Mouse (Mus musculus) heart, postnatal 0 days (tissue): Measurements from ENCODE around the gene Stat4. TPM values are rescaled to one million over a fixed set of nuclear protein-coding genes. Genes with fewer than 3 reads are reported as not detected.
A peak's percentile ranks its signal among the peaks of the same experiment; 100 is the strongest.

ENCODE experiments used
- ATAC-seq: fragments of 200-750 bp; cut with Nextera tagmentation; 2 replicates; pipeline ENCODE4 v1.8.0; 2017; ENCODE audit warnings: low read depth, moderate number of reproducible peaks, moderate library complexity; ENCODE audit not compliant: insufficient read depth
- DNase-seq: peaks from one replicate; pipeline ENCODE4 v3.0.0-alpha.2; 2016; ENCODE audit warnings: low spot score
- H3K27ac ChIP-seq: fragments of 300-500 bp; sonication (generic); 2 replicates; pipeline ENCODE4 v1.5.1; 2014; ENCODE audit warnings: low read depth, mild to moderate bottlenecking
- H3K27me3 ChIP-seq: fragments of 300-500 bp; sonication (generic); 2 replicates; pipeline ENCODE4 v1.6.1; 2014; ENCODE audit warnings: low read length, mixed read lengths; ENCODE audit not compliant: control insufficient read depth, insufficient read depth
- H3K36me3 ChIP-seq: fragments of 300-500 bp; sonication (generic); replicated peaks from 2 replicates; pipeline ENCODE4 v1.6.1; 2014; ENCODE audit warnings: low read length, mixed read lengths; ENCODE audit not compliant: control insufficient read depth, insufficient read depth
- H3K4me1 ChIP-seq: fragments of 300-500 bp; sonication (generic); 2 replicates; pipeline ENCODE4 v1.6.1; 2014; ENCODE audit warnings: antibody characterized with exemption; ENCODE audit not compliant: control insufficient read depth, insufficient read depth
- H3K4me2 ChIP-seq: fragments of 300-500 bp; sonication (generic); 2 replicates; pipeline ENCODE4 v1.6.1; 2014; ENCODE audit warnings: low read depth, mild to moderate bottlenecking, low read length, moderate library complexity
- H3K4me3 ChIP-seq: fragments of 300-500 bp; sonication (generic); 2 replicates; pipeline ENCODE4 v1.5.1; 2014; ENCODE audit warnings: low read depth, low read length
- H3K9ac ChIP-seq: fragments of 300-500 bp; sonication (generic); replicated peaks from 2 replicates; pipeline ENCODE4 v1.6.1; 2014; ENCODE audit warnings: low read depth, low read length, mixed read lengths
- H3K9me3 ChIP-seq: fragments of 300-500 bp; sonication (generic); replicated peaks from 2 replicates; pipeline ENCODE4 v1.6.1; 2016; ENCODE audit warnings: low read length; ENCODE audit not compliant: control insufficient read depth
- CTCF ChIP-seq: IDR thresholded peaks from 2 replicates; pipeline ENCODE4 v1.5.1; 2016; ENCODE audit warnings: antibody characterized with exemption, control low read depth, low read depth
- EP300 ChIP-seq: IDR thresholded peaks from 2 replicates; pipeline ENCODE4 v1.6.1; 2016; ENCODE audit warnings: antibody characterized with exemption, low read depth
- WGBS: fragments of 180-500 bp; shearing (Covaris S2); extraction: QIAGEN DNeasy Blood & Tissue Kit; methylation state at CpG from one replicate; pipeline ENCODE4 v1.1.7; 2014; 5-methylcytosine and 5-hydroxymethylcytosine counted together
- polyA plus RNA-seq: library from polyadenylated mRNA; unstranded; fragments of >200 nt; fragmentation: Nextera tagmentation; extraction: Ambion mirVana; gene quantifications from 2 replicates; pipeline ENCODE4 v1.2.1, GENCODE M21; 2015
- total RNA-seq: library from RNA; depleted of rRNA; stranded (reverse); fragments of >200 nt; gene quantifications from 2 replicates; pipeline ENCODE4 v1.2.3, GENCODE M21; 2014; ENCODE audit warnings: low replicate concordance

Stat4 gene
- total and polyA plus RNA-seq, 2 experiments from 2014 or later = 0.27 to 0.33 TPM

DNA sequence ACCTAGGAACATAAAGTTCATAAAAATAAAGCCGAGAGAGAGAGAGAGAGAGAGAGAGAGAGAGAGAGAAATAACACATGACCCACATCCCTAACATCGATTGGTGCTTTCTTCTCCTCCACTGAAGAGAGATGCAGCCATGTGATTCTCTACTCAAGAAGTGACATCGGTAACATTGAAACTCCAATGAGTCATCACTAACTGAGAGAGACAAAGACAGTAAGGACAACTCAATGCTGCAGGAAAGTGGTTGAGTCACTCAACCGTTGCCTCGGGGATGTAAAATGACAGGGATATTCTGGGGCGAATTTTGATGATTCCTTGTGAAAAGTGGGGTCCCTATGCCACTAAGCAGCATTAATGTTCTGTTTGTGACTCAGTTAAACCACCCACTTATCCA lies 16.8 kb upstream of the Stat4 start:
- H3K36me3 ChIP-seq = no peaks in the 10 kb centered on the region
- peaks cover 6% of the 10 kb centered on the region; the same call in 1 of the 2 replicates for H3K4me1 ChIP-seq
- no peak overlapping the region for H3K4me2 ChIP-seq
- 66% methylated on average over 6 of the region's 6 CpGs for WGBS
- DNase-seq (no peak), ATAC-seq (no peak)
- no peak overlapping the region for H3K9ac ChIP-seq
- no peak for TF ChIP-seq CTCF
- TF ChIP-seq EP300 = no peak
- no peak overlapping the region for H3K27ac ChIP-seq
- H3K9me3 ChIP-seq = no peaks in the 10 kb centered on the region
- H3K27me3 ChIP-seq = no peaks in the 10 kb centered on the region
- no peak overlapping the region for H3K4me3 ChIP-seq

DNA sequence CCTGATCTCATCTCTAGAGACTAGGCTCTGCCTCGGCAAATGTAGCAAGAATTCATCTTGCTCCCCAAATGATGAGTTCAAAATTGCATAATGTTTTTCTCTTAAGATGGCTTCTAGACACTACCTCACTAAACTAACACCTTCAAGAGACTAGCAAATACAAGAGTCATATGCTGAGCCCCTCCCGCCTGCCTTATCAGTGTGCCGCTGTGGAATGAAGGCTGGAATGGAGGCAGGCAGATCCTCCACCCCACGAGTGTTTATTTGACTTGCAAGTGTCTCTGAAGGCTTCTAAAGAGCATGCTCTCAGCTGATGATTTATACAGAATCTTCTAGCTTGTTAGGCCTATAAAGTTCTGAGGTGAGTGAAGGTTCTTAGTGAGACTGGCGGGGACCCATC lies 11.4 kb upstream of the Stat4 start:
- H3K27me3 ChIP-seq = no peaks in the 10 kb centered on the region
- H3K9ac ChIP-seq = no peak overlapping the region
- H3K36me3 ChIP-seq = no peaks in the 10 kb centered on the region
- DNase-seq (no peak), ATAC-seq (no peak)
- H3K4me1 ChIP-seq = no peaks in the 10 kb centered on the region
- WGBS = 55% methylated on average over 5 of the region's 5 CpGs
- no peak overlapping the region for H3K4me3 ChIP-seq
- no peak for TF ChIP-seq EP300
- TF ChIP-seq CTCF = no peak
- H3K9me3 ChIP-seq = no peaks in the 10 kb centered on the region
- H3K27ac ChIP-seq = no peak overlapping the region
- H3K4me2 ChIP-seq = no peak overlapping the region

DNA sequence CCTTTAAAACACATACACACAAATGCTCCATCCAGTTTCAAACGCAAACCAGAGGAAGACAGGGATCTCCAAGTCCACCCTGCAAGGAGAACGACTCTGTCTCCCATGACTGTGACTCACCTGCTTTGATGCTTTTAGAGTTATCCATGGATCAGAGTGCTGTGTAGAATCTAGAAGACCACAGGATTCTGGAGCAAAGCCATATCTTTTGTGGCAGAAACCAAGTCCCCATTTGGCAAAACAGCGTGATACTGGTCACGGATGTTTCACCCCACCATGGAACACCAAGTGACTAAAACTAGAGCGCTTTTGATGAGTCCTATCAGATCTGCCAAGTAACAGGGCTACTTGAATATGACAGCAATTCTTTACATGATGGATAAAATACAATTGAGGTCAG lies 7.9 kb upstream of the Stat4 start:
- WGBS = 86% methylated on average over 5 of the region's 5 CpGs
- ATAC-seq = no peak
- no peak for TF ChIP-seq EP300
- no peak for TF ChIP-seq CTCF

DNA sequence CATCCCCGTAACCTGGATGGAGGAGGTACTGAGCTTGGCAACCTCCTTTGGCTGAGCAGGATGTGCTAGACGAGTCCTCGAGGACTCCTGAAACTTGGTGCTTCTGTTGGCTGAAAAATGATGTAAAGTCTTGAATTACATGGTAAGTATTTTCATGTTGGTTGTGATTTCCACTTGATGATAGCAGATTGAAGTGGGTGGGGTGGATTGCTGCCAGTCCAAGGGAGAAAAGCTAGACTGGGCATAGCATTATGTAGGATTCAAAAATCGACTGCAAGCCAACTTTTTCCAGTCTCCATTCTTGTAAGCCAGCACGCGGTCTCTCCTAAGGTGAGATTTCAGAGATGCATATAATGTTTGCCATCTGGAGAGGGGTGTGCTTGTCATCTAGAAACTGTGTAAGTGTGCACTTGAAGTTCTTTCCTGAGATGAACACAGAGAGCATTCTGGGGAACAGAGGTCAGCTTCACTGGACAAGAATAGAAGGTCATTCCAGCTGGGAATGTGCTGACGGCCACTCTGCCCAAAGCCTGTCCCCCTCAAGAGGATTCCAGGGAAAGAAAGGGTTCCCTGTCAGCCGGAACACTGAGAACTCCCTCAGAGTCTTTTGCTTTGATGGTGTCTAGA lies 5.1 kb downstream of the Stat4 start:
- H3K36me3 ChIP-seq = no peaks in the 10 kb centered on the region
- 56% methylated on average over 8 of the region's 8 CpGs for WGBS
- peak overlapping the region; percentile 12; the same call in 1 of the 2 replicates for H3K27ac ChIP-seq
- H3K9ac ChIP-seq = no peak overlapping the region
- H3K4me1 ChIP-seq = peaks cover 21% of the 10 kb centered on the region
- DNase-seq (peak; percentile 22), ATAC-seq (0 out of 2 replicates have a peak, but pooled peaks have one; percentile 13)
- no peaks in the 10 kb centered on the region for H3K9me3 ChIP-seq
- H3K4me2 ChIP-seq = no peak overlapping the region
- no peaks in the 10 kb centered on the region for H3K27me3 ChIP-seq
- H3K4me3 ChIP-seq = no peak overlapping the region
- TF ChIP-seq CTCF = no peak
- no peak for TF ChIP-seq EP300

More for the DNA sequence above, 7.9 kb upstream of the Stat4 start:
- H3K27me3 ChIP-seq = no peaks in the 10 kb centered on the region
- DNase-seq = no peak
- no peak overlapping the region for H3K9ac ChIP-seq
- no peaks in the 10 kb centered on the region for H3K36me3 ChIP-seq
- H3K27ac ChIP-seq = no peak overlapping the region
- H3K9me3 ChIP-seq = no peaks in the 10 kb centered on the region
- H3K4me2 ChIP-seq = no peak overlapping the region
- no peaks in the 10 kb centered on the region for H3K4me1 ChIP-seq
- no peak overlapping the region for H3K4me3 ChIP-seq

DNA sequence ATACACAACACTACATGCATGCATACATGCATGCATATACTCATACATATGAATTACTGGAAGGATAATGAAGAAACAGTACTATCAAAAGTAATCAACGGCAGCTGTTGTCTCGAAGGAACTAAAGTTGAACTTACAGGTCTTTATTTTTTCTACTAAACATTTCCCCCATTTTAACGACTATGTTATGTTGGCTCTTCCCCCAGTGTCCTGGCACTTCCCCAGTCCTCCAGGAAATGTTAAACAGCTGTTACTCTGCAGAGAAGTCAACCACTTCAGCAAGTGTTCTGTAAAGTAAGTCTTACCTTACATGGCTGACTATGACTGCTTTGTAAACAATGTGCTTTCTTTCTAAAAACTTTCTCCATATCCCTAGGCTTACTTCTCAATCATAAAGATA lies 9.1 kb downstream of the Stat4 start:
- ATAC-seq = no peak
- no peak for TF ChIP-seq EP300
- no peak for TF ChIP-seq CTCF
- H3K27me3 ChIP-seq = no peaks in the 10 kb centered on the region
- WGBS = 50% methylated on average over 3 of the region's 3 CpGs
- H3K4me1 ChIP-seq = peaks cover 21% of the 10 kb centered on the region
- no peak overlapping the region for H3K4me2 ChIP-seq
- H3K9ac ChIP-seq = no peak overlapping the region
- H3K36me3 ChIP-seq = no peaks in the 10 kb centered on the region
- DNase-seq = no peak
- peak overlapping the region; percentile 85 for H3K27ac ChIP-seq
- H3K9me3 ChIP-seq = no peaks in the 10 kb centered on the region
- no peak overlapping the region for H3K4me3 ChIP-seq
